Mouse (Mus musculus): Measurements from ENCODE around the gene Gm28048.

DNA sequence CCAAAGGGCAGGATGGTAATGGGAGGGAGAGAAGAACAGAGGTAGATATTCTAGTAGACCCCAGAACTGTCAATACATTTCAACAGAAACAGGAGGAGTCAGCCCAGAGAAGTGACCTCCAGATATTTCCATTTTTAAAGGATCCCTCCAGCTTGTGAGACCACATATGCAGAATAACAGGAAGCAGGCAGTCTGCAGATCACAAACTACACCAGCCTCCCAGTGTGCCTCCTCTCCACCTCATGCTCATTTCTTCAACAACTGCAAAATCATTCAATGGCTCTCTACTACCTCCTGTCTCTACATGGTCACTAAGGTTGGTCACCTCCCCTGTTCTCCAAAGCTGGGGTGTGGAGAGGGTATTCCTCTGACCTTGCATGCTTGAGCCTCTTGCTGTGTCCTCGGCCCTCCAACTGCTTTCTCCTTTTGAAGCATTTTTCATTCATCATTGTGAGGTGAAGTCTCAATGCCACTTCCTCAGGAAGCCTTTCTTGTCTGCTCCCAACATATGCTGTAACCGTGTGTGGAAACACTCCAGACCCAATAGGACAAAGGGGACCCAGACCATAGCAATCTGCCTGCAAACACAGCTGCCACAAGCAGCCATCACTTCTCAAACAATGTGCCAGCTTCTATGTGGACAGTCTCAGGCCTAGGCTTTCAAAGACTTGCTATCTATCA lies 128.3 kb downstream of the Gm28048 start:
- TF ChIP-seq CTCF (IDR thresholded peaks at IDR 0.05; ENCODE audit: borderline replicate concordance, insufficient read depth, low read depth, low read length), result no peak
- TF ChIP-seq POLR2A (IDR thresholded peaks at IDR 0.05; ENCODE audit: borderline replicate concordance, insufficient read depth, low read length), result no peak

Measured in cerebellum, adult 2 months (tissue).